Mouse (Mus musculus) layer of hippocampus, adult 11-12 months (tissue): ENCODE measurements around the gene Ahrr.

ENCODE experiments used
- DNase-seq: peaks from one replicate; pipeline ENCODE4 v3.0.0; 2022; ENCODE audit warnings: low spot score

The Ahrr gene

DNA sequence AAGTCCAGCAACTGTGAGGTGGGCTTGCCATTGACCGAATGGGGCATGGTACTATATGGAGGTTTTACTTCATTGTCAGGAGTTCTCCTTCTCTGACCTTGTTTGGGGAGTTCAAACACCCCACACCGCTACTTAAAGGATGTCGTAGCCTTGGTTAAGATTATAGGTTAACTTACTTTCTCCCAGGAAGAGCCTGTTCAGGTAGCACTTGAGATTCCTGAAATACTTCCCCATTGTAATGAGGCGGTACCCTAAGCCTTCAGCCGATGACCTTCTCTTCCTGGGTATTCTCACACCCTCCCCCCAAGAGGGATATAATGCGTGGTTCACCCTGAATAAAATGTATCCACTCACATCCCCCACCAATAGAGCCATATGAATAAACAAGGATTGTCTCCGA is 54.6 kb downstream of the Ahrr start:
- DNase-seq = no peak

DNA sequence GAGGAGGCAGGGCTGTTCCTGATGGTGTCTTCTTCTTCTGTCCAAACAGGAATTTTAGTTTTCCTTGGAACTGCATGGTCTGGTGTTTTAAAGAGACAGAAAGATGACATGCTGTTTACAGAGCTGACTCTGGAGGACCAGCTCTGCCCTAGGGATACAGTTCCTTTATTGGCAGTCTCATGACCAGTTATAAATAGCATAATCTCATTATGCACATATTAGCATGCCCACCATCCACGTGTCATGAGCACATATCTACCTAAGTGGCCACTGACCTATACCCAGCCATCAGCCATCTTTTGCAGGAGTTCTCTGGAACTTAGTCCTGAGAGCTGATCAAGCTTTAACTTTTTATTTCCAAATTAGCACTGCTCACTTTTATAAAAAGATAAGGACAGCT is 71.5 kb downstream of the Ahrr start:
- no peak for DNase-seq

DNA sequence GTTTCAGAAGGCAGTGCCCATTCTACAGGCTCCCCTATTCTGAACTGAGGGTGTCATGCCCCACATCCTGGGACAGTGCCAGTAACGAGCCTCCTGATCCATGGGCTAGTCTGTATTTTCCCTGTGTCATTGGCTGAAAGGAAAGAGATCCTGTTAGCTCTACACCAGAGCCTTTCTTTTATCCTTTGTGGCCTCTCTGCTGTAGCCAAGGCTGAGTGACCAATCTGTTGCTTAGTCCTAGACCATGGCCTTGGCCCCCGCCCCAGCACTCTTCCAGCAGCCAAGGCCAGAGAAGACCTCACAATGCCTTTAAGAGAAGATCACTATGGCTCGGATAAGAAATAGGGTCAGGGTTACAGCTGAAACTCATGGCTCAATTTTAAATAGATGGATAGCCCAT is 73.7 kb downstream of the Ahrr start:
- DNase-seq = no peak

DNA sequence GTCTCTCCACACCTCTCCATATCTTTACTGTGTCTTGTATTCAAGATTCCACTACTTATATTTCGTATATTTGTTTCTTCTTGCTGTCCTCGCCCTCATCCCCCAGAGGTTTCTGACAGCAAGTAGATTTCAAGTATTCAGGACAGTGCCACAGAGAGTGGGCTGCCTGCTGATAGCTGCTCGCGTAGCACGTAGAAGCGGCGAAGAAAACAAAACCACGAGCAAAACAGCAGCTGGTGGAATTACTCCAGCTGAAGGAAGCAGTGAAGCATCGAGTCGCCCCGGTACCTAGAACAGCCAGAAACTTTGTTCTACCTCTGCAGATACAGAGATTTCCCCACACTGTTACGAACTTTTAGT is 83.2 kb downstream of the Ahrr start:
- DNase-seq = no peak

DNA sequence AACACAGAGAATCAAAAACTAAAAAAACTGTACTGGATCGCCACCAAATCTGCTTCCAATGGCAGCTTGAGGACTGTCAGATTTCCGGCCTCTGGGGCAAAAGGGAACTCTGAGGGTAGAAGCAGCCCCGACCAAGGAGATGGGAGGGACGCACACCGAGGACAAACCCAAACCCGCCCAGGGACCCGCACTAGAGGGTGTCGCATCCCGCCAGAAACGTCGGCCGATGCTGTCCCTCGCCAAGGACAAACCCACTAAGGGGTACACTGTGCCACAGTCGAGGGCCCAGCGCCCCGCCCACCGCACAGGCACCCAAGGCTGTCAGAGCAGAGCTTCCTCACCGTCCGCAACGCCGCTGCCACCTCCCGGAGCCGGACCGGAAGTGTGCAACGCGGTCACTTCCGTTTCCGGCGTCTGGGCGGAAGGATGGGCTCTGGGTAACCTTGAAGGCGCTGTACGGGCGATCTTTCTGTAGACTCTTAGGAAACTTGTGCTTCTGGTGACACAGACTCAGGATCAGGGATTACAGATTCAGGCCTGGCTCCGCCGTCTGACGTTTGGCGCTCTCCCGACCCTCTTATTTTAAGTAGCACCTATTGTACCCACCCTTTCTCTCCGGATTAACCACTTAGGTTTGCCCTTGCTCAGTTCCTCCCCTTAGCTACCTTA is 83.7 kb downstream of the Ahrr start, which contains the start of gene Exoc3:
Gene Exoc3, minus strand, starts transcription at position 416 of the 669 bp plus-strand sequence.
- DNase-seq = peak; percentile 91

DNA sequence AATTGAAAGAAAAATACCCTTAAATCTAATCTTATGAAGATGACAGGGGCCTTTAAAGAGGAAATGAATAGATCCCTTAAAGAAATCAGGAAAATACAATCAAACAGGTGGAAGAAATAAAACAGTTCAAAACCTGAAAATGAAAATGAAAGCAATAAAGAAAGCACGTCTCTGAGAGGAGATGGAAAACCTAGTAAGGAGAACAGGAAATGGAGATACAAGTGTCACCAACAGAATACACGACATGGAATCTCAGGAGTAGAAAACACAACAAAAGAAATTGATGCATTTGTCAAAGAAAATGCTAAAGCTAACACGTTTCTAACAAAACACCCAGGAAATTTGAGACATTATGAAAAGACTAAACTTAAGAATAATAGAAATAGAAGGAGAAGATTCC is 95.7 kb downstream of the Ahrr start:
- no peak for DNase-seq

DNA sequence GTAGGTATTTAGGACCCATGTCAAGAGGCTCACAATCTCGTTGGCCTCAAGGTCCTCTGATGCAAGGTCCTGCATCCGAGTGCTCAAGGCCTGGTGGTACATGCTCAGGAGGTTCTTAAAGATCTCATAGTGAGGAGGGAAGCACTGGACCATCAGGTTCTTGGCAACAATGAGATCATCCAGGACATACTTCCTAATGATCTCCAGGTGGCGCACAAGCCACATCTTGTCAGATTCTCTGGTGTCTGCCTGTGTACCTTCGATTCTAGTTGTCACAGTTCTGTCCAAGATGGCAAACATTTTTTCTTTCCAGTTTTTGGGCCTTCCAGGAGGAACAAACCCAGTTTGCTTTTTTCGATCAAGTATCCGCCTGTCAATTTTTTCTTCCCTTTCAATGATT is 99.5 kb downstream of the Ahrr start:
- DNase-seq = no peak

DNA sequence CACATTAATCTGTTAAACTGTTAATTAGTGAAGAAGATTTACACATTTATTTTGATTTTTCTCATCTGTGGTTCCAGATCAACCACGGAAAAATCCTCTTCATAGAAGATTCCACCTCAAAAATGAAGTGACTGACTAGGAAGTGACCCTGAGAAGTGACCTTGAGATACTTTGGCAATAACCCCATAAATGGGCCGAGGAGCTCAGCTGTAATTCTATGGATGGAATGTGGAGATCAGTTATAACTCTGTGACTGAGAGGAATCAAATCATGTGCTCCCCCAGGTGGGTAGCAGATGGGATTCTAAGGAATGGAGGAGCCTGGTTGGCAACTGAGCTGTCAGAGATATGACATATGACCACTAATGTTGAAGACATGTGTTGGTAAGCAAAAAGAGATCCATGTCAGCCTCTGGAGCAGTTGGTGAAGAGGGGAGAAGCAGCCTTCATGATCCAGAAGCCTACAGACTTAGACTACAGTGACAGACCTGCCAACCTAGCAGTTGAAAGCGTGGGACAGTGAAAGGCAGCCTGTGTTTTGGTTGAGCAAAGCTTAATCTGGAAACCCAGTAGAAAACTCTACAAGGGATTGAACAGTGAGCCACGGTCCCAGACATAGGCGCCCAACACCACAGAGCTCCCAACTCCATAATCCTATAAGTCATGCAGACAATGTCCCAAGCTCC is 109.0 kb downstream of the Ahrr start:
- DNase-seq = no peak

DNA sequence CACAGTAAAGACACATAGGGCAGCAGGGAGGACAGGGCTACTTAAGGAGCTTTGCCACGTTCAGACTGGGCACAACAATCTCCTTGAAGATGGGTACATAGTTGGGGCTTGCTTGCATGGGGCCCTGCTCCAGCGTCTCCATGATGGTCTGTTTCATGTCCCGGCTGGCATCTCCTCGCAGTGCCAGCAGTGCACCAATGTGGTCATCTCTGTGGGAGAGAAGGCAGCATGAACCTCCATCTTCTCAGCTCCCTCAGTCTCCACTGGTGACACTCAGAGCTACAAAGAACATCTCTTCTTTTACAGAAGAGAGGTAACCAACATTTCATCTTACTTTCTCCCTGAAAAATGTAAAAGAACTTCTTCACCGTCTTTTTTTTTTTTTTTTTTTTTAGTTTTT is 120.1 kb downstream of the Ahrr start:
- no peak for DNase-seq

DNA sequence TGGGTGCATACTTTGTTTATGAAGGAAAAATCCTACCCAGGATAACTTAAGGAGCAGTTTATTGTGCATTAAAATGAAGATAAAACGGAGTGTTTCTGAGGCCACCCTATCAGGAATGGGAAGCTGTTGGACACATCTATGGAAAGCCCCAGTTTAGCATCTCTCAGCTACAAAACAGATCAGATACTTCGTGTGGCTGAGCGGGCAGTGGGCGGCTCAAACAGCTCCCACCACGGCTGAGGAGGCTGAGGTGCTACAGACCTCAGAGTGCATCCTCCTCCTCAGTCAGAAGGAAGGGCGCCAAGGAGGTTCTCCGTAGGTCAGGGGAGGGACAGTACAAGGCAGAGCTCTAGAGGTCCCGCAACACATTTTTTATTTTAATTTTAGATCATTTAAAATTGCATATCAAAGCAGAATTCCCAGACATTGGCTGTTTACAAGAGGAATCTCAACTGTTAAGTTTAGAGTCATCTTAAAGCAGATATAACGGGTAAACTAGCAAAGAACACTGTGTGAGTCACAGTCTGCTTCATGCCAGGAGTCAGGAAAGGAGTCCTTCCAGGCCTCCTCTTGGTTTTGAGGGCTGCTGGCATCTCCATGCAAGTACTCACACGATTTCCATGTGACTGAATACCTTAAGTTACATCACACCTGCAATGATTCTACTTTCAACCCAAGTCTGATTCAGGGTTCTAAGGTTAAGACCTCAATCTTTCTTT is 122.5 kb downstream of the Ahrr start:
- no peak for DNase-seq

DNA sequence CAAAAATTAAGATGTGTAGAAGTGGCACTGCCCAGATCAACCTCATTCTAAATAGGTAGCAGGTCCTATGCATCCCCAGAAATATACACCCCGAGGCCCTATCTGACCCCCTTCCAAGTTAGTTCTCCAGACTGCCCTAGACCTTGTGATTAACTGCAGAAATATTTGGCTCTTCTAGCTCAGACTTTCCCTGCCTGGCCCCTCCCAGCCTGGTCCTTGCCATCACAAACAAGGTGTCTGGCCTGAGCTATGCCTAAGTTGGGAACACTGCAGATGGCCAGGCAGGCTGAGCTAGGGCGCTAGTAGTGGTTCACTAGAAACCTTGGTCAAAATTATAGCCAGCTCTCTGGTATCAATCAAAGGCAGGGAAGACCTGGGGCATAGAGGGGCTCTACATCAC is 124.6 kb downstream of the Ahrr start:
- no peak for DNase-seq

DNA sequence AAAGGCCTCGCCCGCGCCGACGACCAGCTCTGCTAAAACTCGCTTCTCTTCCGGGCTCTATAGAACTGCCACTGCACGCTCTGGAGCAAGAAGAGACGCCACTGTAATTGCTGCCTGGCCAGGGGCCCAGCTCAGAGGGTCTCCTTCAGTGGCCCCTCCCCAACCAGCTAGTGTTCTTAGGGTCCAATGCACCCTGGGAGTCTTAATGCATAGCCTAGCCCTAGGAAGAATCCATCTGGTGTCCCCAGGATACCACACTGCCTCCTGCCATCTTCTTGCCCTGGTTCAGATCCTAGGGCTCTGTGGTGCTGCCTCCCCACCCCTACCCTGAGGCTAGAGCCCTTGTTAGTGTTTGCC is 125.1 kb downstream of the Ahrr start:
- DNase-seq = no peak

DNA sequence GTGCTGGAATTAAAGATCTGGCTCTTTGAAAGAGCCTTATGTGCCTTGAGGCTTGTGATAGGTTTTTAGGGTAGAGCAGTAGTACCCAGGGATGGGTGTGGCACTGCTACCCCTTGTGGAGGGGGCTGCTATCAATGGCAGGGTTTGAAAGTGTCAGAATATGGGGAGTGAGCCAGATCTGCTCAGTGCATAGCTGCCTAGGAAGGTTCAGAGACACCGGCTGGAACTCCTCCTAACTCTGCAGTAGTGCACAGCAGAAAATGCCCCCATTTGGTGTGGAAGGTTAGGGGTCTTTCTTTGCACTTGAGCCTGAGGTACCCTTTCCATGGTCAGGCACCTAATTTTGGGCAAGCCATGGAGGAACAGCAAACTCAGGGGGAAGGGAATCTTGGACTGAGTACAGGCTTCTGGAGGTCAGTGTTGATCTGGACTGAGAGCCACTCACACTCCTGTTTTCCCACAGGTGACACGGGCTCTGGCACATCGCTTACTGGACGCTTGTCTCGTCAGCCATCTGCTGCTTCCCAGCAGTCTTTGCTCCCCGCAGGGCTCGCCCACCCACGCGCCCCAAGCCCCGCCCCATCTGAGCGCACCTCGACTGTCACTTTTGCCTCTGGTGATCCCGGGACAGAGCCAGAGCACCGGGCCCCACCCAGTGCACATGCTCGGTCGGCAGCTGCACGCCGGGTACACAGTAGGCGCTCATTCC is 125.6 kb downstream of the Ahrr start:
- DNase-seq = peak; percentile 33
